Mouse (Mus musculus): ENCODE measurements around the gene Olfr1297. TPM values are rescaled to one million over a fixed set of nuclear protein-coding genes. Genes with fewer than 3 reads are reported as not detected.

Olfr1297 gene
- polyA plus RNA-seq (2014; fragmentation: Nextera tagmentation; extraction: Ambion mirVana): not detected in 2 replicates

DNA sequence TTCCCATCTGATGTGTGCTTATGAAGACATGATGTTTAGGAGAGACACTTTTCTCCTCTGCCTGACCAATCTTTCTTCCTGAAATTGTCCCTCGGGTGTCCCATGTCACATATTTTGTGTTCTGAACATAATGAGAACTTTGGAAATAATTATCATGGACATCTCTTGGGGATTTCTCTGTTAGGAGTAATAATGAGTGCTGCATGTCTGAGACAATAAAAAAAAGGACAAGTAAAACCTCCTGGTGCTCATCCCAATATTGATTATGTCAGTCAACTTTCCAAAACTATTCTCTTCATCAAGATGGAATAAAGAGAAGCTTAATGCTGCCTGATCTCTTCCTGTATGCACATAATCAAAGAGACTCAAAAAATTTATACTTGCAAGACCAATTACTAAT is at the start of gene Olfr1297:
TSS of gene Olfr1297 (minus strand) at position 101 of the 400 bp plus-strand sequence.
- H3K4me1 ChIP-seq (ENCODE audit: control insufficient read depth, insufficient read depth, low read length): no peaks in the 10 kb centered on the region
- WGBS: 81% methylated on average over 1 of the region's 1 CpGs
- H3K4me3 ChIP-seq (ENCODE audit: low read depth, low read length): no peak within 1 kb of the TSS
- DNase-seq (ENCODE audit: low spot score) (no peak), ATAC-seq (no peak)
- no peak within 1 kb of the TSS for H3K4me2 ChIP-seq (ENCODE audit: low read length)
- H3K9ac ChIP-seq (ENCODE audit: low read length): no peak within 1 kb of the TSS
- H3K9me3 ChIP-seq (replicated peaks; ENCODE audit: control insufficient read depth, low read length): no peaks in the 10 kb centered on the region
- no peak within 1 kb of the TSS for H3K27ac ChIP-seq (ENCODE audit: low read depth, low read length)
- H3K36me3 ChIP-seq (ENCODE audit: control insufficient read depth, insufficient read depth, low read length): no peaks in the 10 kb centered on the region
- H3K27me3 ChIP-seq (replicated peaks; ENCODE audit: control insufficient read depth, insufficient read depth, low read length): no peaks in the 10 kb centered on the region

DNA sequence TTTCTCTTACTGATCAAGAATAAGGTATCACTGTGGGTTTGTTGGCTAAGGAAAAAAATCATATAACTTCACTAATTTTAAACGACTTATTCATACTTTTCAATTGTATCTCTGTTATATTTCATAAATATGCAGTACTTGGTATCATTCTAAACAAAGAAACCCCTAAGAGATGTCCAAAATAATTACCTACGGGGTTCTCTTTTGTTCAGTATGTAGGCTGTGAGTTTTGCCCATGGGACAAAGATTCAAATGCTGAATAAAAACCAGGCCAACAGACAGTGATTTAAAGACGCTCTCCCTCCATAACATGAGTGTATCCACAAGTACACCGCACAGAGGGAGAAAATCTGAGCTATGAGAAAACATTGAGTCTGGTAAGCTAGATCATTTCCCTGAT is 34.8 kb upstream of the Olfr1297 start, which contains the start of gene Olfr1299:
TSS of gene Olfr1299 (plus strand) at position 301 of the 400 bp plus-strand sequence.
- 83% methylated on average over 4 of the region's 4 CpGs for WGBS

DNA sequence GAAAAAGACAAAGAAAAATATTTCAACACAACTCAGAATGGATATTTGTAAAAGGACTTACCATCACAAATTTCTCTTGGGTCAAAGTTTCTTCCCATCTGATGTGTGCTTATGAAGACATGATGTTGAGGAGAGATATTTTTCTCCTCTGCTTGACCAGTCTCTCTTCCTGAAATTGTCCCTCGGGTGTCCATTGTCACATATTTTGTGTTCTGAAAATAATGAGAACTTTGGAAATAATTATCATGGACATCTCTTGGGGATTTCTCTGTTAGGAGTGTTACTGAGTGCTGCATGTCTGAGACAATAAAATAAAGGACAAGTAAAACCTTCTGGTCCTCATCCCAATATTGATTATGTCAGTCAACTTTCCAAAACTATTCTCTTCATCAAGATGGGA is 22.8 kb upstream of the Olfr1297 start, which contains the start of gene Olfr1298:
TSS of gene Olfr1298 (minus strand) at position 101 of the 400 bp plus-strand sequence.
- no peaks in the 10 kb centered on the region for H3K4me1 ChIP-seq (ENCODE audit: control insufficient read depth, insufficient read depth, low read length)
- H3K4me2 ChIP-seq (ENCODE audit: low read length): no peak within 1 kb of the TSS
- WGBS: 81% methylated on average over 1 of the region's 1 CpGs
- DNase-seq (ENCODE audit: low spot score): no peak
- H3K27ac ChIP-seq (ENCODE audit: low read depth, low read length): no peak within 1 kb of the TSS
- ATAC-seq: no peak
- H3K4me3 ChIP-seq (ENCODE audit: low read depth, low read length): no peak within 1 kb of the TSS
- H3K9ac ChIP-seq (ENCODE audit: low read length): no peak within 1 kb of the TSS
- H3K36me3 ChIP-seq (ENCODE audit: control insufficient read depth, insufficient read depth, low read length): no peaks in the 10 kb centered on the region
- no peaks in the 10 kb centered on the region for H3K9me3 ChIP-seq (replicated peaks; ENCODE audit: control insufficient read depth, low read length)
- H3K27me3 ChIP-seq (replicated peaks; ENCODE audit: control insufficient read depth, insufficient read depth, low read length): no peaks in the 10 kb centered on the region

More for the DNA sequence above, 34.8 kb upstream of the Olfr1297 start, which contains the start of gene Olfr1299:
- no peak within 1 kb of the TSS for H3K4me2 ChIP-seq (ENCODE audit: low read length)
- DNase-seq (ENCODE audit: low spot score) (no peak), ATAC-seq (no peak)
- no peak within 1 kb of the TSS for H3K27ac ChIP-seq (ENCODE audit: low read depth, low read length)
- no peak within 1 kb of the TSS for H3K4me3 ChIP-seq (ENCODE audit: low read depth, low read length)
- no peaks in the 10 kb centered on the region for H3K4me1 ChIP-seq (ENCODE audit: control insufficient read depth, insufficient read depth, low read length)
- H3K27me3 ChIP-seq (replicated peaks; ENCODE audit: control insufficient read depth, insufficient read depth, low read length): no peaks in the 10 kb centered on the region
- no peaks in the 10 kb centered on the region for H3K36me3 ChIP-seq (ENCODE audit: control insufficient read depth, insufficient read depth, low read length)
- no peak within 1 kb of the TSS for H3K9ac ChIP-seq (ENCODE audit: low read length)
- no peaks in the 10 kb centered on the region for H3K9me3 ChIP-seq (replicated peaks; ENCODE audit: control insufficient read depth, low read length)

DNA sequence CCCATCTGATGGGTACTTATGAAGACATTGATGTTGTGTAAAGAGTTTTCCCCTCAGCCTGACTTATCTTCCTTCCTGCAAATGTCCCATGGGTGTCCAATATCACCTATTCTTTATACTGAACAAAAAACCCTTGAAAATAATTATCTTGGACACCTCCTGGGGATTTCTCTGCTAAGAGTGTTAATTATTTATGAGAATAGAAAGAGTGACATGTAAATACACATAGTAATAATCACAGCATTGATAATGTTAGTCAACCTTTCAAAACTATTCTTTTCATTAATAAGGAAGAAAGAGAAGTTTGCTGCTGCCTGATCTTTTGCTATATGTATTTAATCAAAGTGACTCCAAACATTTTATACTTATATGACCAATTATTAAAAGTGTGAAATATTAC is 56.7 kb downstream of the Olfr1297 start, which contains the start of gene Olfr1295:
TSS of gene Olfr1295 (minus strand) at position 101 of the 400 bp plus-strand sequence.
- Histone ChIP-seq H3K4me1 (ENCODE audit: control insufficient read depth, insufficient read depth, low read length) (no peaks in the 10 kb centered on the region), H3K4me2 (ENCODE audit: low read length) (no peak within 1 kb of the TSS)

More for the DNA sequence above, 56.7 kb downstream of the Olfr1297 start, which contains the start of gene Olfr1295:
- DNase-seq (ENCODE audit: low spot score) (no peak), ATAC-seq (no peak)
- Histone ChIP-seq H3K36me3 (ENCODE audit: control insufficient read depth, insufficient read depth, low read length) (no peaks in the 10 kb centered on the region), H3K27ac (ENCODE audit: low read depth, low read length) (no peak within 1 kb of the TSS), H3K9me3 (replicated peaks; ENCODE audit: control insufficient read depth, low read length) (no peaks in the 10 kb centered on the region), H3K9ac (ENCODE audit: low read length) (no peak within 1 kb of the TSS), H3K27me3 (replicated peaks; ENCODE audit: control insufficient read depth, insufficient read depth, low read length) (no peaks in the 10 kb centered on the region), H3K4me3 (ENCODE audit: low read depth, low read length) (no peak within 1 kb of the TSS)

Other genes starting within 250 kb of the Olfr1297 start
- gene Olfr1286, start 203.4 kb downstream of the Olfr1297 start, polyA plus RNA-seq (2014; fragmentation: Nextera tagmentation; extraction: Ambion mirVana): not detected in 2 replicates
- gene Olfr1287, start 177.4 kb downstream of the Olfr1297 start, polyA plus RNA-seq (2014; fragmentation: Nextera tagmentation; extraction: Ambion mirVana): not detected in 2 replicates
- gene Olfr1288, start 152.4 kb downstream of the Olfr1297 start, polyA plus RNA-seq (2014; fragmentation: Nextera tagmentation; extraction: Ambion mirVana): not detected in 2 replicates
- gene Olfr1289, start 145.7 kb downstream of the Olfr1297 start, polyA plus RNA-seq (2014; fragmentation: Nextera tagmentation; extraction: Ambion mirVana): not detected in 2 replicates
- not detected in 2 replicates for gene Olfr1290, start 132.7 kb downstream of the Olfr1297 start, polyA plus RNA-seq (2014; fragmentation: Nextera tagmentation; extraction: Ambion mirVana)
- gene Olfr1291-ps1, start 129.3 kb downstream of the Olfr1297 start, polyA plus RNA-seq (2014; fragmentation: Nextera tagmentation; extraction: Ambion mirVana): not detected in 2 replicates
- not detected in 2 replicates for gene Olfr1293-ps, start 101.3 kb downstream of the Olfr1297 start, polyA plus RNA-seq (2014; fragmentation: Nextera tagmentation; extraction: Ambion mirVana)
- gene Olfr1294, start 86.2 kb downstream of the Olfr1297 start, polyA plus RNA-seq (2014; fragmentation: Nextera tagmentation; extraction: Ambion mirVana): not detected in 2 replicates
- not detected in 2 replicates for gene Olfr1295, start 56.8 kb downstream of the Olfr1297 start, polyA plus RNA-seq (2014; fragmentation: Nextera tagmentation; extraction: Ambion mirVana)
- gene Olfr1298, start 22.7 kb upstream of the Olfr1297 start, polyA plus RNA-seq (2014; fragmentation: Nextera tagmentation; extraction: Ambion mirVana): not detected in 2 replicates
- not detected in 2 replicates for gene Olfr1299, start 34.9 kb upstream of the Olfr1297 start, polyA plus RNA-seq (2014; fragmentation: Nextera tagmentation; extraction: Ambion mirVana)
- not detected in 2 replicates for gene Olfr1301, start 124.5 kb upstream of the Olfr1297 start, polyA plus RNA-seq (2014; fragmentation: Nextera tagmentation; extraction: Ambion mirVana)
- gene Olfr1302, start 150.9 kb upstream of the Olfr1297 start, polyA plus RNA-seq (2014; fragmentation: Nextera tagmentation; extraction: Ambion mirVana): not detected in 2 replicates
- gene Olfr1303, start 193.8 kb upstream of the Olfr1297 start, polyA plus RNA-seq (2014; fragmentation: Nextera tagmentation; extraction: Ambion mirVana): not detected in 2 replicates

All from forebrain, embryonic 14.5 days (tissue).